Mouse (Mus musculus): Measurements from ENCODE around the gene Foxn2. TPM values are rescaled to one million over a fixed set of nuclear protein-coding genes. Genes with fewer than 3 reads are reported as not detected.

Foxn2 gene
- polyA plus RNA-seq, 1 experiment = 35.4 TPM

DNA sequence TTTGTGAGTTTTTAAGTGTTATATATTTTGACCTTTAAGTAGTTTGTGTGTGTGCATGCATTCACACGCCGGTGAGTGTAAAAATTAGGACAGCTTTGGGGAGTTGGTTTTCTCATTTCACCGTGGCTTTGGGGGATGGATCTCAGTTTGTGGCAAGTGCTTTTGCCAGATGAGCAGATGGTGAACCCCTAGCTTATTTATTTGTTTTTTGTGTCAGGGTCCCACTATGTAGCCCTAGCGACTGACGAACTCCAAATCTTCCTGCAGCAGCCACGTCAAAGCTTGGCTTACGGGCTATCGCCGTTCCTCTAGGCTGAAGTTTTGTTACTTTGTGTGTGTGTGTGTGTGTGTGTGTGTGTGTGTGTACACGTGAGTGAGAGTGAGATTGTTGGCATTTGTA is 50.0 kb downstream of the Foxn2 start:
- Histone ChIP-seq H3K4me1 (ENCODE audit: control insufficient read depth, insufficient read depth, low read length) (peaks cover 1% of the 10 kb centered on the region), H3K4me3 (ENCODE audit: low read depth, low read length) (no peak overlapping the region), H3K27ac (ENCODE audit: insufficient read depth, low read length) (no peak overlapping the region), H3K9ac (ENCODE audit: low read depth, poor library complexity, severe bottlenecking) (no peak overlapping the region), H3K9me3 (replicated peaks; ENCODE audit: control insufficient read depth, insufficient read depth, low read length, poor library complexity, severe bottlenecking) (no peaks in the 10 kb centered on the region), H3K36me3 (ENCODE audit: control insufficient read depth, insufficient read depth, low read length, poor library complexity, severe bottlenecking) (0 out of 2 replicates have a peak, but pooled peaks cover 6% of the 10 kb centered on the region), H3K27me3 (ENCODE audit: control insufficient read depth, insufficient read depth, low read length, poor library complexity, severe bottlenecking) (no peaks in the 10 kb centered on the region)
- TF ChIP-seq EP300 (IDR thresholded peaks at IDR 0.05; ENCODE audit: insufficient read depth, low read depth, low read length) = no peak
- TF ChIP-seq CTCF (IDR thresholded peaks at IDR 0.05; ENCODE audit: low read depth, low read length) = no peak
- no peak for TF ChIP-seq POLR2A (IDR thresholded peaks at IDR 0.05; ENCODE audit: insufficient read depth, low read length)

DNA sequence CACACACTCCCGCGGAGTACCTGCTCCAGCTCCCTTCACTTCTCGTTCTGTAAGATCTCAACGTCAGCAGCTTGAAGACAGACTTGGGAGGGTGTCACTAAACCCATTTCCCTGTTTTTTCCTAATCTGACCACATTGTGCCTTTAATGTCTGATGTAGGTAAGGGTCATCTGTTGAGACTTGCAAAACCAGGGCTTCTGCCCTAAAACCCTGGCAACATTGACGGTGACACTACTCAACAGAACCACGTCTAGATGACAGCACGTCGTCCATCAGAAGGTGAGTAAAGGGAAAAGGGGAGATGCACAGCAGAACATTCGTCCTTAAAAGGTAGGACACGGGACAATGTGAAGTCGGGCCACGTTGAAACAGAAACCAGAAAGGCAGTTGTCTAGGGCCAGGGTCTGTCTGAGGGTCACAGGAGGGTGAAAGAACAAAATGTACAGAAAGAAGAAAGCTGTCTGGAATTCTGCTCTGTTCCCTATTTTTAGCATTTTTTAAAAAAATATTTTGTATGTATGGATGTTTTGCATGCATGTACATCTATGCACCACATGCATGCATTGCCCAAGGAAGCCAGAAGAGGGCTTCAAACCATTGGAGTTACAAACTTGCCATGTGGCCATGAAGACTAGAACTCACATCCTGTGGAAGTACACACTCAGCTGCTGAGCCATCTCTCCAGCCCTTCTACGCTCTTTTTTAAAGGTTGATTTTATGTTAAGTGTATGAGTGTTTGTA is 51.0 kb downstream of the Foxn2 start:
- TF ChIP-seq EP300 (IDR thresholded peaks at IDR 0.05; ENCODE audit: insufficient read depth, low read depth, low read length) = no peak
- no peak for TF ChIP-seq CTCF (IDR thresholded peaks at IDR 0.05; ENCODE audit: low read depth, low read length)
- TF ChIP-seq POLR2A (IDR thresholded peaks at IDR 0.05; ENCODE audit: insufficient read depth, low read length) = no peak
- 0 out of 2 replicates have a peak, but pooled peaks cover 6% of the 10 kb centered on the region for H3K36me3 ChIP-seq (ENCODE audit: control insufficient read depth, insufficient read depth, low read length, poor library complexity, severe bottlenecking)
- H3K9ac ChIP-seq (ENCODE audit: low read depth, poor library complexity, severe bottlenecking) = no peak overlapping the region
- no peaks in the 10 kb centered on the region for H3K27me3 ChIP-seq (ENCODE audit: control insufficient read depth, insufficient read depth, low read length, poor library complexity, severe bottlenecking)
- no peaks in the 10 kb centered on the region for H3K9me3 ChIP-seq (replicated peaks; ENCODE audit: control insufficient read depth, insufficient read depth, low read length, poor library complexity, severe bottlenecking)
- H3K4me3 ChIP-seq (ENCODE audit: low read depth, low read length) = no peak overlapping the region
- H3K4me1 ChIP-seq (ENCODE audit: control insufficient read depth, insufficient read depth, low read length) = peaks cover 1% of the 10 kb centered on the region
- no peak overlapping the region for H3K27ac ChIP-seq (ENCODE audit: insufficient read depth, low read length)

DNA sequence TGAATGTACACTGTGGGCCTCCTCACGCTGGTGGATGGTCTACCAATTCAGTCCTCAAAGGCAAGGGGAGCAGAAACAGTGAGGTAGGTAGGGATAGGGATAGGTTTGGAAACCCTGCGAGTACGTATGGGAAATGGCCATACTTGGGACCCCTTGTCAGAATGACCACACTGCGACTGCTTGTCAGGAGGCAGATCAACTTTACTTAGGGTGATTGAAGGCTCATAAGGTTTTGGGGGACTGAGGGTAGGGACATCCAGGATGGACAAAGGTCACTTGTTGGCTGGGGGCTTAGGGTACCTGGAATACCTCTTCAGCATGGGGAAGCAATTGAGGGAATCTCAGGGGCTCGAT is 51.6 kb downstream of the Foxn2 start:
- H3K9me3 ChIP-seq (replicated peaks; ENCODE audit: control insufficient read depth, insufficient read depth, low read length, poor library complexity, severe bottlenecking) = no peaks in the 10 kb centered on the region
- H3K27me3 ChIP-seq (ENCODE audit: control insufficient read depth, insufficient read depth, low read length, poor library complexity, severe bottlenecking) = no peaks in the 10 kb centered on the region
- H3K9ac ChIP-seq (ENCODE audit: low read depth, poor library complexity, severe bottlenecking) = no peak overlapping the region
- TF ChIP-seq POLR2A (IDR thresholded peaks at IDR 0.05; ENCODE audit: insufficient read depth, low read length) (no peak), EP300 (IDR thresholded peaks at IDR 0.05; ENCODE audit: insufficient read depth, low read depth, low read length) (no peak)
- no peak overlapping the region for H3K27ac ChIP-seq (ENCODE audit: insufficient read depth, low read length)
- peaks cover 1% of the 10 kb centered on the region for H3K4me1 ChIP-seq (ENCODE audit: control insufficient read depth, insufficient read depth, low read length)
- H3K36me3 ChIP-seq (ENCODE audit: control insufficient read depth, insufficient read depth, low read length, poor library complexity, severe bottlenecking) = 0 out of 2 replicates have a peak, but pooled peaks cover 6% of the 10 kb centered on the region
- no peak overlapping the region for H3K4me3 ChIP-seq (ENCODE audit: low read depth, low read length)

DNA sequence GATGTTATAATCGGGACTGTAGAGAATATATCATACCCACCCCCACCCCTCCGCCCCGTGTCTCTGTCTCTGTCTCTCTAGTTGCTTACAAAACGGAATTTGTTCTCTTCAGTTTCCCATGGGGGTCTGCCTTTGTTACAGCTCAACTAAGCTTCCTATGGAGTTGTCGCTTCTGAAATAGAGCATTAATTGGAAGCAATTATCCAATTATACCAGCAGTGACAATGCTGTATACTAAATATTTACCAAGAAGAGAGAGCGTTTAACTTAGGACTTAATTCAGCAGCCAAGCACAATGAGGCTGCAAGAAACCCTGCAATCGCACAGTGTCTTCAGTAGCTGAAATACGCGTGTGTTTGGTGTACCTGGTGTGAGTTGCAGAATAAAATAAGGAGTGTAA is 53.0 kb downstream of the Foxn2 start:
- Histone ChIP-seq H3K4me3 (ENCODE audit: low read depth, low read length) (no peak overlapping the region), H3K27ac (ENCODE audit: insufficient read depth, low read length) (no peak overlapping the region), H3K36me3 (ENCODE audit: control insufficient read depth, insufficient read depth, low read length, poor library complexity, severe bottlenecking) (0 out of 2 replicates have a peak, but pooled peaks cover 2% of the 10 kb centered on the region)

DNA sequence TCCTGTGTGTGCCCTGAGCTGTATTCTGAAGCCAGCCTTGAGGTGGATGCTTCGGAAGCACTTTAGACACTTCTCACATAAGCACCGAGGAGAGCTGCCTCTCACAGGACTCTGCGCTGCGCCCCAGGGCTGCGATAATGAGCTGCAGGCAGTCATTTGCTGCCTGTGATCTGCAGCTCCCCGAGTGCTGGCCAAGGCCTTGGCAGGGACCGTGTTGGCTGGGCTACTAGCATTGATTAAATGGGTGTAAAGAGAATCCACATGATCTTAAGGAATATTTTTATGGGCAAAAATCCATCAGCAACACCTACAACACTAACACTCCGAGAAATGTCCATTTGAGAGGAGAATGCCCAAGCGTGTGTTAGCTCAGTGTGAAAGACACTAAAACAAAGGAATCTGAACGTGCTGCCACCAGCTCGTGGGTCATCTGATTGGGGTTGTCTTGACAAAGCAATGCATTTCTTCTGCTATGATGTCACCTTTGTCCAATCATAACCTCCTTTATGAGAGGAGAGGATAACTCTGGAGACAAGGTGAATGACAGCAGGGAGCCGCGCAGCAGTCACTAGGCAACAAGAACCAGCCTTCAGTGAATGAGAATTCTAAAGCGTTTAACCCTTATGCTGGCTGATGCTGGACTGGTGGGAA is 53.7 kb downstream of the Foxn2 start:
- Histone ChIP-seq H3K27ac (ENCODE audit: insufficient read depth, low read length) (no peak overlapping the region), H3K36me3 (ENCODE audit: control insufficient read depth, insufficient read depth, low read length, poor library complexity, severe bottlenecking) (no peaks in the 10 kb centered on the region), H3K4me1 (ENCODE audit: control insufficient read depth, insufficient read depth, low read length) (no peaks in the 10 kb centered on the region), H3K9ac (ENCODE audit: low read depth, poor library complexity, severe bottlenecking) (no peak overlapping the region), H3K9me3 (replicated peaks; ENCODE audit: control insufficient read depth, insufficient read depth, low read length, poor library complexity, severe bottlenecking) (peaks cover 3% of the 10 kb centered on the region), H3K4me3 (ENCODE audit: low read depth, low read length) (no peak overlapping the region), H3K27me3 (ENCODE audit: control insufficient read depth, insufficient read depth, low read length, poor library complexity, severe bottlenecking) (no peaks in the 10 kb centered on the region)
- TF ChIP-seq CTCF (IDR thresholded peaks at IDR 0.05; ENCODE audit: low read depth, low read length) (no peak), POLR2A (IDR thresholded peaks at IDR 0.05; ENCODE audit: insufficient read depth, low read length) (no peak), EP300 (IDR thresholded peaks at IDR 0.05; ENCODE audit: insufficient read depth, low read depth, low read length) (no peak)

More for the DNA sequence above, 53.0 kb downstream of the Foxn2 start:
- TF ChIP-seq POLR2A (IDR thresholded peaks at IDR 0.05; ENCODE audit: insufficient read depth, low read length) (no peak), EP300 (IDR thresholded peaks at IDR 0.05; ENCODE audit: insufficient read depth, low read depth, low read length) (no peak), CTCF (IDR thresholded peaks at IDR 0.05; ENCODE audit: low read depth, low read length) (no peak)
- Histone ChIP-seq H3K27me3 (ENCODE audit: control insufficient read depth, insufficient read depth, low read length, poor library complexity, severe bottlenecking) (no peaks in the 10 kb centered on the region), H3K9me3 (replicated peaks; ENCODE audit: control insufficient read depth, insufficient read depth, low read length, poor library complexity, severe bottlenecking) (no peaks in the 10 kb centered on the region), H3K9ac (ENCODE audit: low read depth, poor library complexity, severe bottlenecking) (no peak overlapping the region), H3K4me1 (ENCODE audit: control insufficient read depth, insufficient read depth, low read length) (peaks cover 1% of the 10 kb centered on the region)

DNA sequence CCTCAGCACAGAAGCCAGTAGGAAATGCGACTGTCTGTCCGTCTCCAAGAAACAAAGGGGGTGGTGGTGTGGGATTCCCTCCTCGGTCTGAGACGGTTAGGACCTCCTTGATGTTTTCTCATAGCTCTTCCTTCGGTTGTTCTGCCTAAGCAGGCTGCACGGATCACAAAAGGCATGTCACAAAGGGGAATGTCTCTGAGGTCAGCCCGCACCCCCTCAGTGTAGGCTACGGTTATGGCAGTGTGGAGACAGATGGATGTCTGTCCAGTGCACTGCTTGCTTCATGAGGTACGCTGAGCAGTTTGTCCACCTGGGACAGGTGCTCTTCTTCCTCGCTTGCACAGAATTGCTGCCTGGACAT is 54.2 kb downstream of the Foxn2 start:
- peaks cover 4% of the 10 kb centered on the region for H3K9me3 ChIP-seq (replicated peaks; ENCODE audit: control insufficient read depth, insufficient read depth, low read length, poor library complexity, severe bottlenecking)
- no peaks in the 10 kb centered on the region for H3K27me3 ChIP-seq (ENCODE audit: control insufficient read depth, insufficient read depth, low read length, poor library complexity, severe bottlenecking)
- H3K27ac ChIP-seq (ENCODE audit: insufficient read depth, low read length) = no peak overlapping the region
- H3K9ac ChIP-seq (ENCODE audit: low read depth, poor library complexity, severe bottlenecking) = no peak overlapping the region
- H3K36me3 ChIP-seq (ENCODE audit: control insufficient read depth, insufficient read depth, low read length, poor library complexity, severe bottlenecking) = no peaks in the 10 kb centered on the region
- H3K4me1 ChIP-seq (ENCODE audit: control insufficient read depth, insufficient read depth, low read length) = no peaks in the 10 kb centered on the region
- H3K4me3 ChIP-seq (ENCODE audit: low read depth, low read length) = no peak overlapping the region
- no peak for TF ChIP-seq EP300 (IDR thresholded peaks at IDR 0.05; ENCODE audit: insufficient read depth, low read depth, low read length)
- no peak for TF ChIP-seq CTCF (IDR thresholded peaks at IDR 0.05; ENCODE audit: low read depth, low read length)
- no peak for TF ChIP-seq POLR2A (IDR thresholded peaks at IDR 0.05; ENCODE audit: insufficient read depth, low read length)
